Mouse (Mus musculus): ENCODE data around the gene Actr1a.

GRCm38 (mm10) chr19:46375489-46375888 is 20.1 kb downstream of the Actr1a start:
- TF ChIP-seq GATA1 (IDR thresholded peaks at IDR 0.05; ENCODE audit: borderline replicate concordance, low read length) (no peak), FLI1 (IDR thresholded peaks at IDR 0.05; ENCODE audit: low read length) (no peak)
